Mouse (Mus musculus) left cerebral cortex, adult 8-10 months (tissue): Measurements from ENCODE around the gene Lamb1. TPM values are rescaled to one million over a fixed set of nuclear protein-coding genes. Genes with fewer than 3 reads are reported as not detected.
A peak's percentile ranks its signal among the peaks of the same experiment; 100 is the strongest.

Source experiments
- DNase-seq, 2 experiments: peaks; one replicate each; pipeline ENCODE4 v3.0.0; 2022; ENCODE audit warnings: low spot score in 2 of 2
- total RNA-seq, 4 experiments: library from RNA; stranded (reverse); gene quantifications; 2 replicates each; pipeline ENCODE4 v1.2.4; 2022

Gene Lamb1
- total RNA-seq, 4 experiments from 2014 or later, result 15.4 to 17.6 (median 16.8) TPM

- no peak for DNase-seq
Observed at GRCm38 (mm10) chr12:31252259-31252658, 12.8 kb upstream of the Lamb1 start.

- DNase-seq, result no peak
Observed at GRCm38 (mm10) chr12:31254978-31255377, 10.1 kb upstream of the Lamb1 start.

DNA sequence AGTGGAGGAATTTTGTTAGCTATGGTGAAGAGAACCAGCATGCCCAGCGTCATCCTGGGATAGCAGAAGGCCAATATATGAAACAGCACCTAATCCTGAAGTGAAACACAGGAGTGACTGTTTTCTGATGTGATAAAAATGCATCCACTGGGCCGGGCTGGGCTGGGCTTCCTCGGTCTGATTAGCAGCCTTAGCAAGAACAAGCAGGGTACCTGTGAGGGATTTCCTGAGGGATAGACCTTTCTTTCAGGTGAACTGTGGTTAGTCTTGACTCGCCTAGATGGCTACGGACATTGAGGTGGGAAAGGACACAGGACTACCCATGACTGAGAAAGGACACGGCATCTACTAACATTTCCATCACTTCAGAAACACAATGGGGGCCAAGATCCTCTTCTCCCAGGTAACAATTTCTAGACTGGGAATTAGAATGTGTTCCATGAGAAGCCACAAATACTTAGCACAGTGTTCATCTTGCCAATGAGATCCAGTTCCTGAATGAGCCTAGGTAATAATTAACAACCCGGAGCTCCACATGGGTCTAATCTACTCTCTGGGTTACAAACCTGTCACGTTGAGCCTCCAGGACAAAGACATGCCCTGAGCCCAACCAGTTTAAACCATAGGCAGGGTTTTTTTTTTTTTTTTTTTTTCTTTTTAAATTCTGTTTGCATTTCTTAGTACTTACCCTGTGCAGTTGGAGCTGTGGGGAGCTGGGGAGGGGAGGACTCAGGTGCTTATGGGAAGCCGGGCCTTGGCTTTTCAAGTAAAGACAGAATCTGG, 8.7 kb upstream of the Lamb1 start:
- DNase-seq, result no peak

DNA sequence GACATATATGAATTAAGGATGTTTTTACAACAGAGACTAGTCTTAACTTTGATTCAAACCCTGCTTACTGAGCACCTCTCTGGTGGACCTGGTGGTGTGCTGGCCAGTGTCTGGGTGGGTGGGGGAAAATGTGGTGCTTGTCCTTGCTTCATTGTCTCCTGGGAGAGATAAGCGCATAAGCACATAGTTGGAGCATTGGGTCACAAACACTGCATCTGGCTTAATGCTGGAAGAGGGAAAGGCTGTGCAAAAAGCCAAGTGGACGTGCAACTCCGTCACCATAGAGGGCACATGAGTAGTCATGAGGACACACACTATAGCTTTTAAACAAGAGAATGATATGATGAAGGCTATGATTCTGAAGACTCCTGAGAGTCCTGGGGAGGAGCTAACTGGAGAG, 3.2 kb upstream of the Lamb1 start:
- DNase-seq, result no peak

- no peak for DNase-seq
Observed at GRCm38 (mm10) chr12:31263921-31264320, 1.1 kb upstream of the Lamb1 start.

DNA sequence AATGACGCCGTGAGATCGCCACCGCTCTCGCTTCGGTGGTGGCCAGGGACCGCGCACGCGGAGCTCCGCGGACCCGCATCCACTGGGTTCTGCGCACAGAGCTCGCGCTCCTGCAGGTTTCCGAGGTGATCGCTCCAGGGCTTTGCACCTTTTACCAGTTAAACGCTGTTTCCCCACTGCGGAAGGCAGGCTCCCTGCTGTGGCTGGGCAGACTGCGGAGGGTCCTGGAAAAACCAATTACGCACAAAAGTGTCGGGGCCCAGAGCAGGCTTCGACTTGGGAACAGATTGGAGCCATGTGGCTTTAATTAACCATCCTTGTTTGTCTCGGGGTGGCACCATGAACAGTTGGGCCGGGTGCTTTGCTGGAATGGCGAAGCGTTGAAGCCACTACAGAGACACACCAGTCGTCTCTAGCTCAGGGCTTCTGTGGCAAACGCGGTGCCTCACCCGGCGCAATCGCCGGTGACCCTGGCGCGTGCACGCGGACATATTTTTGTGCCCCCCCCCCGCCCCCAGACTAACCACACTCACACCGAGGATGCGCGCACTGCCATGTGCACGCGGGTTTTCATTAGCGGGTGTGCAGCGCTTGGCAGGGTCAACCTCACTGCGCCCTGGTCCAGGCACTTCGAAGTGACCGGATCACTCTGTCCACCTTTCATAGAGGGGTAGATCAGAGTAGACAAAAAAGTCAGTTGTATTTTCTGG, 843 bp downstream of the Lamb1 start:
- peak in 1 of 2 experiments; percentile 9 for DNase-seq

GRCm38 (mm10) chr12:31266686-31267085, 1.7 kb downstream of the Lamb1 start:
- DNase-seq, result no peak

DNA sequence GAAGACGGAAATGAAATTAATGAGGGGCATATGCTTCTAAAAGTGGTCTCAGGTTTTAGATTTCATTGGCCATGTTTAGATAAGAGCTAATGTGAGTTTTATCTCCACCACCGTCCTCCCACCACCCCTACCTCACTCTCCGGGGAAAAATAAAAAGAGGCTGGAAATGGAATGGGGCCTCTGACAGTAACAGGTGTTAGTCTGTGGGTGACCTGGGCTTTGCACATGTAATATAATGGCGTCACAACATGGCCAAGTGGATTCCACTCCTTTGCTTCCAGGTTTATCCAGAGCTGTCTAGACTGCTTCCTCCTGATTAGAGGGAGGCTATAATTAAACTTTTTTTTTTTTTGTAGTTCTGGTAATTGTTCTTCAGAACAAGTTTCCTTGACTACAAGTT, 2.3 kb downstream of the Lamb1 start:
- no peak for DNase-seq

- DNase-seq, result no peak
Observed at GRCm38 (mm10) chr12:31268315-31268714, 3.3 kb downstream of the Lamb1 start.

DNA sequence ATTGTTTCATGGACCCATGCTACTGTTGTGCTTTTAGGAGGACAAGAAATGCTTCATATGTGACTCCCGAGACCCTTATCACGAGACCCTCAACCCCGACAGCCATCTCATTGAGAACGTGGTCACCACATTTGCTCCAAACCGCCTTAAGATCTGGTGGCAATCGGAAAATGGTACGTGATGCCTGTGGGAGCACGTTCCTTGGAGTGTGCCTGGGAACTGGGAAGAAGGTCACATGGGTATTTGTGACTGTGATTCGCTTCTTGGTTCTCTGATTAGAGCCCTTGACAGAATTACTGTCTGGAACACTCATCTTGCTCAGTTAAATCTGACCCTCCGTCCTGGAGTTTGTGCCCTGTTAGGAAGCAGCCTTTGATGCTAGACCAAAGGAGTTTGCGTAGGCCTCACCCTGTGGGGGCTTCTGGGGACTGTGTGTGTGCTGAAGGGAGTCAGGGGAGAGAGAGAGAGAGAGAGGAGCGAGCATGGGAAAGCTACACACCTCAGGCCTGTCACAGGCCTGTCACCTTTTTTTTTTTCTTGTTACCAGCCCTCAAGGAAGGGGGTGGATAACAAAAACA, 4.1 kb downstream of the Lamb1 start:
- DNase-seq, result no peak

DNA sequence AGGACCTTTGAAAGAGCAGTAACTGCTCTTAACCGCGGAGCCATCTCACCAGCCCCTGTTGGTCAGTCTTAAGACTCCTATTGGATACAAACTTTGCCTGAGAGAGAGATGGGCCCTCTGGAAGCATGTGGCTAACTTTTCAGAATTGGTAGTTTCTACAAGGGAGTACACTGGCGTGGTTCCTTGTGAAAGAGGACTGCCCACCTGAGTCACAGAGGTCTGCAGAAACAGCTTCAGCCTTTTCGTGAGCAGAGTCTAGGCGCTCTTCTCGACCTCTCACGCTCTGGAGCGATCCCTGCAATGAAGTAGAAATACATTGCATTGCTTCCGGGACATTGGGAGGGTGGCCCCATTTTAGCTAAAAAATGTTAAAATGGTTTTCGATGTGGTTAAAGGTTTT, 5.3 kb downstream of the Lamb1 start:
- no peak for DNase-seq

- DNase-seq, result no peak
Observed at GRCm38 (mm10) chr12:31270776-31271175, 5.7 kb downstream of the Lamb1 start.

DNA sequence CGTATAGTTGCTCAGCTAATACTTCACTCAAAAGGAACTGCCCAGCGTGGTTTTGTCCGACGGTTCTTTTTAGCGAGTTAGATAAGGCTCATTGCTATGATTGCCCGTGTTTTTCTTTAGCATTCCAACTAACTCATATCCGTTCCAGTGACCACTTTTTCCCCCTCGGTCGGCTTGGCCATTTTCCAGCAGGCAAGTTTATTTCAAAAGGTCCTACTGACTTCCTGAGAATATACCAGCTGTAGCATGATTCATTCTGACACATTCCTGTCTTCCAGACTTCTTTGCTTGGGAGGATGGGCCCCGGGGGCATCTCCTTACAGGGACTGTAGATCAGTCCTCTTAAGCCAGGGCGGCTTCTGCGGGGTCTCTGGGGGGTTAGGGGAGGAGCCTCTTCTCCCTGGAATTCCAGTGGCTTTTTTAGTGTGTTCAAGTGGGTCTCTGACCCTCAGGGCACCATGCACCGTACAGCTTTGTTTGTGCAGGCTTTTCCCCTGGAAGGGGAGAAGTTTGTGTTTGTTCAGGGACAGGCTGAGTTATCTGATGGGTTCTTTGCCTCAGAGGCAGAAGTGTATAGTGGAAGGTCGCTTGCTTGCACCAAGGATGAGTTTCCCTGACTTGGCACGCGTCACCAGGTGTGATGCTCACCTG, 6.5 kb downstream of the Lamb1 start:
- no peak for DNase-seq

DNA sequence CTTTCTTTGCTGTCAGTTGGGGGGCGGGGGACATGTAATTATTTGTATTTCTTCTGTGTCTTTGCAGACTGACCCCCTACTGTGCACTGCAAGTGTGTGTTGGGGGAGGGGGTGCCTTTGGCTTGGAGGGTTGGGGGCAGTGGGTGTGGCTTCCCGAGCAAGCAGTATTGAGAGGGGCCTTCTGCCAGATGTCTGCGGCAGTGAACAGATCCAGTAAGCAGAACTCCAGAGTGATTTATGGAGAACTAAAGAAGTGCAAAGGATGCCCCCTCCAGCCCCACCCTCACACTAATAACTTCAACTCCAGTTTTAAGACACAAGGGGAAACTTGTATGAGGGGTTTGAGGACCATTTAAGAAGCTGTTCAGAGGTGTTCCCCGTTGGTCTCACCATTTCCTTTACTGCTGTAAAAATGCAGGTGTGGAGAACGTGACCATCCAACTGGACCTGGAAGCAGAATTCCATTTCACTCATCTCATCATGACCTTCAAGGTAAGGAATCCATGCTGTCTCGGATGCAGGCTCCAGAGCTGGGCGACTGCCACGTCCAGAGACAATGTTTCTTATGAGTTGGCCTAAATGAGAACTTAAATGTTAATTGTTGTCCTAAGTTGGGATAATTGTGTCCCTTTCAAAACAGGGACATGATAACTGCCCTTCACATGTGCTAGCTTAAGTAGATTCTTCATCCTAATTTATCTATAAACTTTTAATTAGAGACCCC, 7.1 kb downstream of the Lamb1 start:
- DNase-seq, result no peak

DNA sequence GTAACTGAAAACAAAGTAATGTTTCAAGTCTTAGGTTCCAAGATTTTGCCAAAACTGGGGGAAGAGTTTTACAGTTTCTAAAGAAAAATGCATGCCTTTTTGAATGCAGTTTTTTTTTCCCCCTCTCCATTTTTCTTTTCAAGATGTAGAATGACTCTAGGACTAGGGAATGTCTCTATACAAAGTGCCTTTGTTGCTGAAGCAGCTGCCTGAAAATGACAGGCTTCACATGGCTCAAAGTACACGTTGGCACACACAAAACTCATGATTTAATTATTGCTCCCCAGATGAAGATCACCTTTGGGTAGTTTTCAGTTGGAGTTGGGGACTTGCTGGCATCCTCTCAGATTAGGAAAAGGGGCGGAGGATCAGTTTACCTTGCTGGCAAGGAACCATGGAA, 7.8 kb downstream of the Lamb1 start:
- DNase-seq, result no peak

DNA sequence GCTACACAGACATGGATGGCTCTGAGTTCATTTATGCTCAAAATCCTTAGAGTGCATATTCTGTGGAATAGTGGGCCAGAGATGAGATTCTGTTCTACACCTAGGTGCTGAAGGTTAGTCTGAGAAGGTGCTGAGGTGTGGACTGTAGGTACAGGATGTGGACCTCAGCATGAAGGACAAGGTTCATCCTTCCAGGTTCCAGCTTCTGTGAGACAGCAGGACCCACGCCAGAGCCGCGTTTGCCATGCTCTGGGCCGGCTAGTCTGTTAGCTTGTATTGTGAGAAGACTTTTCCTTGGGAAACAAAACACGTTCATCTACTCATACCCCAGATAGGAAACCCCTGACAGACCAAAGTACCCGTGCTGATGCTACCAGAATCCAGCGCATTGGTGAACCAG, 8.6 kb downstream of the Lamb1 start:
- no peak for DNase-seq

DNA sequence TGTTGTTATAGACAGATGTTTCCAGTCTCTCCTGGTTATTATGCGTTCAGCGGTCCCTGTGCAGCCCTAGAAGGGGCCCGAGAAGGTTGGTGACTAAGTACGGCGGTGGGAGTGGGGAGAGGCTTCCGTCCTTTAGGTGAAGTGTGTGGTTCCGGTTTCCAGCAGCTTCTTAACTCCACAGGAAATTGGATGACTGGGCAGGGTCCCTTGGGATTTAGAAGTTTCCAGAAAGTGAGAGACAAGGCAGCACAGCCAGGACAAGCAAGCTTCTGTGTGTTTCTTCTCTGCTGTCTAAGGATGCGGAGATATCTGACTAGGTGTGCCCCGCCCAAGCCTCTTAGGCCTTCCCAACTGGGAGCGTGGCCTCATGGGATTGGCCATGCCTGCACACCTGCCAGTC, 10.4 kb downstream of the Lamb1 start:
- no peak for DNase-seq

- no peak for DNase-seq
Observed at GRCm38 (mm10) chr12:31278270-31278669, 13.2 kb downstream of the Lamb1 start.

DNA sequence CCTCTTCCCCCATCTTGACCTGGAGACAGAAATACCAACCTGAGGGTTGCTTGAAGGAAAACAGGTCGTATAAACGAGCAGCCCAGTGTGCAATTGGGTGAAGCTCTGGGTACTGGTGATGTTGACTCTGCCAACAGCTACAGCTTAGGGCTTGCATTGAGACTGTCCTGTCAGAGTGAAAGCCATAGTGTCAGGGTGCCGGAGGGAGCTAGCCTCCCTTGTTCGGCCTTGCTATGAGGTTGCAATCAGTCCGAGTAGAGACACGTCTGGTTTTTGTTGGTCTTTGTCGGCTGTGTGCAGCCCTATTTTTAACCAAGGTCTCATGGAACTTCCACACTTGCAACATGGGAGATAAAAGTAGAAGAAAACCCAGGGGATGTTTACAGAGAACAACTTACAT, 15.3 kb downstream of the Lamb1 start:
- no peak for DNase-seq

DNA sequence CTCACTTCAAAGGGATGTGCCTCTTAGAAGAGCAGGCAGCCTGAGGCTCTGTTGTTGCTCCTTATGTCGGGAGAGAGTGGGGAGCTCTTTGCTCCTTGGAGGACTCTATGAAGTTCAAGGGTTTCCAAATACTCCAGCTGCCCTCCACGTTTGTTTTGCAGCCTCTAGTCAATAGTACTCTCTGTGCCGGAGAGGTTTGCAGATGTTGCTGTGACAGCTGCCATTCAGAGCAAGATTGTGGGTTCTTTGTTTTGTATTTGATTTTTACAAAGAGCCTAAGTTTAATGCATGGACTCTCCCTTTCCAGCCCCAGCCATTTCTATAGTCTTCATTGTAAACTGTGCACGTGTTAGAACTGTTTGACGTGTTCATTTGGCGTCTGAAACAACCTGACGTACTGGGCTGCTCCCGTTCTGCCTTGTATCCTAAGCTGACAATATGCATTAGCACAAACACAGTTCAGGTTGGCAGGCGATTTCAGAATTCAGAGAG, 16.1 kb downstream of the Lamb1 start:
- DNase-seq, result no peak

GRCm38 (mm10) chr12:31282241-31282640, 17.2 kb downstream of the Lamb1 start:
- DNase-seq, result no peak
